Mouse (Mus musculus): ENCODE measurements at regions not wholly inside any gene's neighbourhood (a gene's known extent, or its start where the extent isn't known, plus 50 kb on each side); places are given as distances from the start of the nearest gene placed in this dataset.

DNA sequence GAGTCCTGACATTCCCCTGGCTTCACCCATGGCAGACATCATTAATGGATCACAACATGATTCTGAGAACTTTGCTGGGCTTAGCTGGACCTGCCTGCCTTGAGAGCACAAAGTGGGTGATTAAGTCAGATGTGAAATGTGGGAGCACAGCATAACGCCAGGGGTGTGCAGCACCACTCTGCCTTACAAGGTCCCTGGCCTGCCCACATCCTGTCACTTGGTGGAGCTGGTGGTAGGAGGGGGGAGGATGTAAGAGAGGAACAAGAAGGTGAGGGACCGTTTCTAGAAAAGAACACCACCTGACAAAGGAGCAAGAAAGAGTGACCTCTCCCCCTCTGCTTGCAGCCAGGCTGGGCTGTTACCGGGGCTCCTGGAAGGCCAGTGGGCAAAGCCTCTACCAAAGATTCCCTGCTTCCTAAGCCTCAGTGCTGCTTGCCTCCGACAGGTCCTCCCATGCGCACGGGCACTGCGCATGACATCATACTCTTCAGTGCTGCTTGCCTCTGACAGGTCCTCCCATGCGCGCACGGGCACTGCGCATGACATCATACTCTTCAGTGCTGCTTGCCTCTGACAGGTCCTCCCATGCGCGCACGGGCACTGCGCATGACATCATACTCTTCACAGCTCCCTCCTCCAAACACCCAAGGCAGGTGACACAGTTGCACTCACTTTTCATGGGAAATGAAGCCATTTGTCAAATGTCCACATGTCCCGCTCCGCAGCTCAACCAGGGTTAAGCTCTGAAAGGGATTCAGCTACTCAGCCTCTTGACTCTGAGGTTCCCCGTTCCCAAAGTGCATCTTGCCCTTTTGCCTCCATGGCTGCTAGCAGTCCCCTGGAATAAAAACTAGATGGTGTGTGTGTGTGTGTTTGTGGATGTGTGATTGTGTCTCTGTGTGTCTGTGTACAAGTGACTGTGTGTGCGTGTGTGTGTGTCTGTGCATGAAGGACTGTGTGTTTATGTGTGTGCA lies 125.7 kb downstream of the 3100002H09Rik start:
- TF ChIP-seq EP300 (IDR thresholded peaks at IDR 0.05; ENCODE audit: low read length) (no peak), CTCF (conservative IDR thresholded peaks at IDR 0.05 in 1 of 2, IDR thresholded peaks at IDR 0.05 in 1 of 2; ENCODE audit: low read depth in 2 of 2, low read length in 2 of 2) (no peak), MAZ (IDR thresholded peaks at IDR 0.05; ENCODE audit: low read depth, low read length) (no peak), POLR2A (IDR thresholded peaks at IDR 0.05; ENCODE audit: low read depth, low read length) (no peak)

All from CH12.LX (cell line).